Mouse (Mus musculus): Measurements from ENCODE around the gene Colq.
"Not testable (repeated sequence)": the region's sequence is repeated elsewhere in the genome, so short reads cannot be mapped to it uniquely, and the experiment has no call there.

The Colq gene

DNA sequence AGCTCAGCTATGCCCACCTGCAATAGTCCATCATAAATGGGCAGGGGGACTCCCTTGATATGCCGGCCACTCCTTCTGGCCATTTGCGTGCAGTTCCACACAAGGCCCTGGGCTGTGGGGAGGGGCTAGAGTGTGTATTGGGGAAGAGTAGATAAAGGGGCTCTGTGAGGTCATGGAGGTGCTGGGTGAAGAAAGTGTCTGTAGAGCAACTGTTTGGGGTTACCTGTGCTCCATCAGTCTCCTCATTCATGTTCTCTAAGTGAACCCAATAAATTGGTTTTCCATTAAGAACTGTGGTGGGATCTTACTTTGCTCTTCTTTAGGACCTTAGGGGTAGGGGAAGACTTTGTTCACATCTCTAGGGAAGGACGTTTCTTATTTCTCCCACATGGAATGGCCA lies at the start of gene Colq:
Colq (minus strand) TSS at position 101 of the 400 bp plus-strand sequence.
- DNase-seq (ENCODE audit: low read depth): no peak

DNA sequence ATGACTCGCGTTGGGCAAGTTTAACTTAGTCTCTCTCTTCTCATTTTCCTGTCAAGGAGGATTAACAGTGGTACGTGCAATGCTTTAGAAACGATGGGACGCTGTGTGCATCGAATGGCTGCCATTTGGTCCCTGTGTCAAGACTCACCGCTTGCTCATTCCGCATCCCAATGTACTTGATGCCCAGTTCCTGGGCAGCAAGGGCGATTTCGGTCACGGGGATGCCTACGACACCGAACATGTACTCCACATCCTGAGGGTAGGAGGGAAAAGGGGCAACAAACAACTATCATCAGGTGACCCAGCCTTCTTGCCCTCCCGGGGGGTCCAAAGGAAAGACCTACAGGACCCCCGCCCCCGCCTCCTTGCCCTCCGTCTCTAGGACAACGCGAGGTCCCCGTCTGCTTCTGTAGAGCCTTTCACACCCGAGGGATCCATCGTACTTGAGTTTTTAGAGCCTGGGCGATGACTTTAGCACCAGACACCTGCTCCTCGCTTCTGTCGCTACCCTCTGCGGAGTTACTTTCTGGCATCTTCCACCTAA lies 49.3 kb upstream of the Colq start, which contains the start of gene Gm49387:
Gm49387 (minus strand) TSS at position 533 of the 544 bp plus-strand sequence.
- no peak for DNase-seq (ENCODE audit: low read depth)

DNA sequence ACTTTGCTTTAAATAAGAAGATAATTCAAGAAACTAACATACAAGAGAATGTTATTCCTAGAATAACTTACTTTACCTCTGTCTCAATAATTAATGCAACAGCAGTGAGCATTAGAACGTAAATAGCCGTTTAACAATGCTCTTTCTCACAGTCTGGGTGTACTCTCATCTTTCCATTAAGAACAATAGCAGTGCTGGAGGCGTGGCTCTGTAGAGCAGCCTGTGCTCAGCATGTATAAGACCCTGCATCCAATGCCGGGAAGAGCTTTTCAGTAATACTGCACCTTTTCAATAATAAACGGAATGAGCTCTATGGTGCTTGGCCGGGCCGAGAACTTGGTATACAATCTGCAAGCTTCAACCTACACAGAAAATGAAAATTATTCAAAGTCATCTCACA lies 39.5 kb upstream of the Colq start:
- DNase-seq (ENCODE audit: low read depth): no peak

DNA sequence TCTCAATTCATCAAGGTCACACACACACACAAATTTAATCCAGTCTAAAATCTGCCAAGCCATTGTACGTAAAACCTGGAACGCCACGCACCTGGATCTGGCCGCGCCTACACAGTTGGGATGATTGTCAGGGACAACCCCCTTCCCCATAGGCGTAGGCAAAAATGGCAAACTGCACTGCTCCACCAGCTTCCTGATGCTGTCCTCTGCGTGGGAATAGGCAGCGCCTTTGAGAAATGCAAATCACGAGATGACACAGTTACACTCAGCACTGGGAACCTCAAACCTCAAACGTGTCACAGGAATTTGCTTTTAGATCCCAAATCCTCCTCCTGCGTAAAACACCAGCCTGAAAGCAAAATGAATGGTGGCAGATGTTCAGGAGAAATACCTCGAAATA lies 31.6 kb upstream of the Colq start:
- DNase-seq (ENCODE audit: low read depth): no peak

DNA sequence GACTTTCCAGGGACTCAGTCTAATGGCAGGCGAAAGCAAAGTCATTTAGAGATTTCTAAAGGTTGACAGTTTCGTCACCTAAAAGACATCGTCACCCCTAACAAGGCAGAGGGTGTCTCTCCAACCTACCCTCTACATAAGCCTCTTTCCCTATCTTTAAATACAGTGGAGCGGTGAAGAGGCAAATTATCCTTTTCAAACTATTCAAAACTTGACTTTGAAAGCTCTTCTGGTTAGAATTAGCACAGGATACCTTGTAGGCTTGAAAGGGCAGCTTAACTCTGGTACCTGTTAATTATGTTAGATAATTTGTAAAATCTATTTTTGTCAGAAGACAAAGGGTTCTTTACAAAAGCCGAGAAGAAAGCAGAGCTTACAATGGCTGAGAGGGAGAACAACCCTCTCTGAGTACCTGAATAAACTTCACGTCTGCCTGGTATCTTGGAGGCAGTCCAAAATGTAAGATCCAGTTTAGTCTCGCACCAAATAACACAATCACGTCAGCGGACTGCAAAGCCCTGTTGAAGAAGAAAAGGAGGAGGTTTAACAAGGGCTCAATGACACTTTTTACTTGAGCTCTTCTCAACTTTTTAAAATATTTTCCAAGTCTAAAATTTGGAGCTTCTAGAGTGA lies 29.6 kb upstream of the Colq start:
- DNase-seq (ENCODE audit: low read depth): no peak

DNA sequence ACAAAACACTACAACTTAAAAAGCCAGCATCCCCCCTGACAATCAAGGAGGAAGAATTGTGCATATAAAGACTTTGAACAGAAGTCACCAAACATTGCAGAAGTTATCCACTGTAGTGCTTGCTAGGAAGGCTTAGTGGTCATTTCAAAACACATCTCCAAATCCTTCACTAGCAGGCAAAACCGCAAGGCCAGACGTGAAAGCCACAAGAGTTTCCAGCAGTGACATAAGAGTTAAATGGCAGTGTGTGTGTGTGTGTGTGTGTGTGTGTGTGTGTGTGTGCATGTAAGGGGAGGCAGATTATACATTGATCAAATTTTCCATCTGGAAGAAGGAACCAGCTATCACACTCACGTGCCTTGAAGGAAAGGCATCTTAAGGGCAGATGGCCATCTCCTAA lies 26.9 kb upstream of the Colq start:
- DNase-seq (ENCODE audit: low read depth): no peak

DNA sequence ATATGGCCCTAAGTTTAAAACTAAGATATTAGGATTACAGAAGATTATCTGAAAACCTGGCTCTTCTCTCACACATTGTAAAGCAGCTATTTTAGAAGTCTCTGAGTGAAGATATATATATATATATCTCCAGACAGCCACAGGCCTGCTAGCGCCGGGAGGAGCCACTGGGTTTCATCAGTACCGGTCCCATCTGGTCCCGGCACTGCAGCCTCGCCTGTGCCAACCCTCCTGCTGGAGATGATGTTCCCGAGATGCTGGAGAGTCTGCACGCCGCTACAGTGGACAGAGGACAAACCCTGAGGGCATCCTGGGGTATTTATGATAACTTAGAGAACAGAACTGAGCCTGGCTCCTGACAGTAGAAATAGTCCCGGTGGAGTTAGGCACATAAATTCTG lies 26.1 kb upstream of the Colq start:
- no peak for DNase-seq (ENCODE audit: low read depth)

DNA sequence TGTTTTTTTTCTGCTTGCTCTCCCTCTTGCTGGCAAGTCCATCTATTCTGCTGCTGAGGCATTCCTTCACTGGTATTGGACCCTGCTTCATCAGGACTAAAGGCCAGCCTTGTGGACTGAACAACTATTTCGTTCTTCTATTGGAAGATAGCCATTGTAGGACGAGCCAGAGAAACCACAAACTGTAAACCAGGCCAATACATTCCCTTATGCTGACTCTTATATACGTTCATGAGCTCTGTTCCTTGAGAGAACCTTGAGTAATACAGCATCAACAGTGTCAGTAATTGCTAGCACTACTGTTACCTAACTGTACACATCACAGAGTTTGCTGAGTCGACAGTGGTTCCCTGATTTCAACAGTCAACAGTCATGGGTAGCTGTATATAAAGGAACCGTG lies 22.5 kb upstream of the Colq start:
- no peak for DNase-seq (ENCODE audit: low read depth)

DNA sequence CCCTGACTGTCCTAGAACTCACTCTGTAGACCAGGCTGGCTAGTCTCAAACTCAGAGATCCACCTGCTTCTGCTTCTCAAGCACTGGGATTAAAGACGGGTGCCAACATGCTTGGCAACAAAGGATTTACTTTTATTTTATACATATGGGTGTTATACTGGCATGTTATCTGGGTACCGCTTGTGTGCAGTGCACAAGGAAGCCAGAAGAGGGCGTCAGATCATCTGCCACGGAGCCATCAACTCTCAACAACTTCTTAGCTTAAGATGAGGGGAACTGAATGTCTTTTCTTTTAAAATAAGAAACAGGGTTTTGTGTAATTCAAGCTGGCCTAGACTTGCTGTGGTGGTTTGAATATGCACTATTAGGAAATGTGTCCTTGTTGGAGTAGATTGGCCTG lies 20.8 kb upstream of the Colq start:
- peak; percentile 23 for DNase-seq (ENCODE audit: low read depth)

DNA sequence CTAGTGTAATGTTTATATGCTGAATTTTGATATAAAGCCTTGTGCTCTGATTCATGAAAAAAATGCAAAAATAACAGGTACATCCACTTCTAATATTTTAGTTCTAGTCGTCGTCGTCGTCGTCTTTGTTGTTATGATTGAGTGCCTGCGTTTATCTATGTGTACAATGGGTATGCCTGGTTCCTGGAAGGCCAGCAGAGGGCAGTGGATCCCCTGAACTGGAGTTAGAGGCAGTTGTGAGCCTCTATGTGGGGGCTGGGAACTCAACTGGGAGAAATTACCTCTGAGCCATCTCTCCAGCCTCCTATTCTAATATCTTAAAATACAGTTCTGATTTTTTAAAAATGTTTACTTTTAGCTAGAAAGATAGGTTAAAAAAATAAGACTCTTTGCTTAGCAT lies 14.4 kb upstream of the Colq start:
- peak; percentile 31 for DNase-seq (ENCODE audit: low read depth)

DNA sequence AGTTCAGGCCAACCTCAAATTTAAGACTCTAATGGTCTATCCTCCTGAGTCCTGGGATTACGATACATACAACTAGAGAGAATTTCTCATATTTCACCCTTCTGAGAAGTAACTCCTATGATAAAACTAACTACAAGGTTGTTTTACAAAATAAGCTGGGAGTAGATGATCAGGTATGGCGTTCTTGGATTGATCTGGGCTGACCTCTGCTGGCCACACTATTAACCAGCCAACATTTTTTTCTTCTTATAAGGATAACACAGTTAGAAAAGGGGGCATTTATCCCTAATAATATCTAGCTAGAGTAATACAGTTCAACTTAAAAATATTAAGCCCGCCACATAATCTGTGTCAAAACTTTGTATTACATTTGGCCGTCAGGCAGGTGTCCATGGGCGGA lies 13.8 kb upstream of the Colq start:
- peak; percentile 39 for DNase-seq (ENCODE audit: low read depth)

DNA sequence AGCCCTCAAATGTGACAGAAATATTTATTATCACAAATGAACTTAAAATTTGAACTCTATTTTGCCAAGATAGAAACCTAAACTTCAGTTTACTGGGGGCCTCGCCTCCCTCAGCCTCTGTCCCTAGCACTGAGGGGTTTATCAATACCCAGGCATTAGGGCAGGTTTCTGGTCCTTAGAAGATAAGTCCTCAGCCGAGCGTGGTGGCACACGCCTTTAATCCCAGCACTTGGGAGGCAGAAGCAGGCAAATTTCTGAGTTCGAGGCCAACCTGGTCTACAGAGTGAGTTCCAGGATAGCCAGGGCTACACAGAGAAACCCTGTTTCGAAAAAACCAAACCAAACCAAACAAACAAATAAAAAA lies 11.5 kb upstream of the Colq start:
- not testable (repeated sequence) for DNase-seq (ENCODE audit: low read depth)

DNA sequence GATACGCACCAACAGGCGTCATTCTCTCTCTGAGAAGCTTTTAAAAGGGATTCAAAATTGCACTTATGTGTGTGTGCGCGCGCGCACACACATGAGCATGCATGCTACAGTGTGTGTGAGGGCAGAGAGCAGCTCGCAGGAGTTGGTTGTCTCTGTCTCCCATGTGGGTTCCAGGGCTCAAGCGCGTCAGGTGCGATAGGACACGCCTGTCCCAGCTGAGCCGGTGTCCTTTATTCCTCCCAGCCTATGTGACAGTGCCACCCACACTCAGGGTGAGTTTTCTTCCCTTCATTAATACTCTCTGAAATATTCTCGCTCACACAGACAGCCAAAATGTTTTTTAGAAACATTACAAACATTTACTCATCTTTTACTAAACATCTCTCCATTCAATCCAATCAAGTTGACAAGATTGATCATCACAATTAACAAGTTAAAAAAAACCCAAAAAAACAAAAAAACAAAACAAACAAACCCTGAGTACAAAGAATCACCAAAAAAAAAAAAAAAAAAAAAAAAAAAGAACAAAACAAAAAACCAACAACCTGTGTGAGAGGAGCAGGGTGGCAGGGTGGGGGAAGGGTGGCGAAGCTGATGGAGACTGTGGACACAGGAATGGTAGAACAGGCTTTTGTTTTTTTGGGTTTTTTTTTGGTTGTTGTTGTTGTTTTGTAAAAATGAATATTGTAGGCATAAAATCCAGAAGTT lies 10.9 kb upstream of the Colq start:
- DNase-seq (ENCODE audit: low read depth): no peak

DNA sequence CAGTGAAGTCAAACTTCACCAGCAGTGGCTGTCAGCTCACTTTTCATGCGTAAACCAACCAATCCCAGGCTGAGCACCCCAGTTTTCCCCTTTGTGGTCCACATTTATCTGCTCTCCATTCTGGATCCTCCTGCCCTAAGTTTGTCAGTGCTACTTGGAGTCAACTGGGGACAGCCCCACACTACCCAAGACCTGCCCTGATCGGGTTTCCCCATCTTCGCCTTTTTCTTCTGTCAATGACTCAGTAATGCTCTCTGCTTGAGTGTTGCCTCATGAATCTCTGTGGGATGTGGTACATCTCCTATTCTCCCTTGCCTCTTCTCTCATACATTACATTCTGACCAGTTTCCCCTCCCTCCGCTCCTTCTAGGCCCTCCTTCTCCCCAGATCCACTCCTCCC lies 6.3 kb upstream of the Colq start:
- DNase-seq (ENCODE audit: low read depth): peak; percentile 17

DNA sequence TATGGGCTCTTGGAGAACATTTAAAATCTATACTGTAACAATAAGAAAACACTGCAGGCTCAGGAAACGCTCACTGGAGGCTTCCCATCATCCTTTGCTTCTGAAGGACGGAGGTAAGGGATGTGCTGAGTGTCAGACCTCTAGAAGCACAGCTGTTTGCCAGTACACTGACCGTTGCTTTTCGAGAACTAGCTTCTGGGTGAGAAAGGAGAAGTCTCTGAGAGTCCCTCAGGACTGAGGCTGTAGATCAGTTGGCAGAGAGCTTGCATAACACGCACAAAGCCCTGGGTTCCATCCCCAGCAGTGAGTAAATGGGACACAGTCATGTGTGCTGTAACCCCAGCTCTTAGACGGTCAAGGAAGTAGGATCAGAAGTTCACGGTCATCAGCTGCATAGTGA lies 5.3 kb upstream of the Colq start:
- DNase-seq (ENCODE audit: low read depth): no peak

DNA sequence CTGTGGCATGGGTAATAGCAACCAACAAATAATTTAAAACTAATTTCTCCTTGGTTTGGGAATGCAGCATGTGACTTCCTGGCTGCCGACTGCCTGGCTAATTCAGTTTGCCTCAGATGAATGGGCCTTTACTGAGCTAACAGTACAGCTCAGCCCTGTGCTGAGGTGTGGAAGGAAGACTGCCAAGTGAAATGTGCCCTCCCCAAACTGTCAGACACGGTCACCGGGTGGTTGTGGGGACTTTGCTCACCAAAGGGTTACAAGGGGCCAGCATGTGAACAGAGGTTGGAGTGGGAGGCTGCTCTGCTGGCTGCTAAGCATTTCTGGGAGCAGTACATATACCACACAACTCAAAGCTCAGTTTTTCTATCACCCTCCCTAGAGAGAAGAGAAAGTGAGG lies 3.5 kb upstream of the Colq start:
- no peak for DNase-seq (ENCODE audit: low read depth)

DNA sequence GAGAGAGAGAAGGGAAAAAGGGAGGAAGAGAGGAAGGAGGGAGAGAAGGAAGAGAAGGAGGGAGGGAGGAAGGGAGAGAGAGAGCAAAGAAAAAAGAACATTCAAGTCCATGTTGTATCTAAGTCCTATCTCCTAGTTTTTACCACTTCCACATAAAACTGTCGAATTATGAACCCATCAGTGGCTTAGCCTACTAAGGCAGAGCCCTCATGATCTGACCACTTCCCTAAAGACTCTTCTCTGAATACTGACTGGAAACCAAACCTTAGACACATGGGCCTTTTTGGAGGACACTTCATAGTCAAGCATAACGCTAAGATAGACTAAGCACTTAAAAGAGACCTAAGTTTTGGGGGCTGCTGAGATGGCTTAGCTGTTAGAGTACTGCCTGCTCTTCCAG lies 1.9 kb upstream of the Colq start:
- DNase-seq (ENCODE audit: low read depth): no peak

DNA sequence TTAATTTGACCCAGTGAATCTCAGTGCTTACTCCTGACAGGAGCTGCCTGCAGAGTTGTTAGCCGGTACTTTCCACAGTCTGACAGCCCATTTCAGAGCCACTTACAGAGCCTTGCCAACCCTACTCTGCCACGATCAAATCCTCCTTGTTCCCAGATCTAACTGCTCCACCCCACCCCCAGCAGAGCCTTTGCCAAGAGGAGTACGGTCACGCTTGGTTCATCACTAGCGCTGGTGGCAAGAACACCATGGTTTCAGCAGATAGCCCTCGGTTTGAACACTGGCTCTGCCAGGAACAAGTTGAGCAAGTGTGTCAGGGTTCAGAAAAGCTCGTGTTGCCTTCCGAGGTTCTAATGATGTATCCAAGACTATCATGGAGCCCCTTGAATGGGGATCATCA lies 4.7 kb downstream of the Colq start:
- no peak for DNase-seq (ENCODE audit: low read depth)

DNA sequence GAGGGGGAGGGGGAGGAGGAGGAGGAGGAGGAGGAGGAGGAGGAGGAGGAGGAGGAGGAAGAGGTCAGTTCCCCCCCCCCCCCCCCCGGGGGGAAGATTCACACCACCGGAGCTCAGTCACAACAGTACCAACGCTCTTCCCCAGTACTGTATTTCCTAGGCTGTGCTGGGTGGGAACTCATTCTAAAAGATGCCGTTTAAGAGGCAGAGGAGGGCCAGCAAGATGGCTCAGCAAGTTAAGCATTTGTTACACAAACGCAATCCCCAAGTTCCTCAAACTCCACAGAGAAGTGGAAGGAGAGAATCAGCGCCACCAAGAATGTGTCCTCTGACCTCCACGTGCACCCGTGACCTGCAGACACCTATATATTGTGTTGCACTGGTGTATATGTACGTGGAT lies 8.1 kb downstream of the Colq start:
- no peak for DNase-seq (ENCODE audit: low read depth)

DNA sequence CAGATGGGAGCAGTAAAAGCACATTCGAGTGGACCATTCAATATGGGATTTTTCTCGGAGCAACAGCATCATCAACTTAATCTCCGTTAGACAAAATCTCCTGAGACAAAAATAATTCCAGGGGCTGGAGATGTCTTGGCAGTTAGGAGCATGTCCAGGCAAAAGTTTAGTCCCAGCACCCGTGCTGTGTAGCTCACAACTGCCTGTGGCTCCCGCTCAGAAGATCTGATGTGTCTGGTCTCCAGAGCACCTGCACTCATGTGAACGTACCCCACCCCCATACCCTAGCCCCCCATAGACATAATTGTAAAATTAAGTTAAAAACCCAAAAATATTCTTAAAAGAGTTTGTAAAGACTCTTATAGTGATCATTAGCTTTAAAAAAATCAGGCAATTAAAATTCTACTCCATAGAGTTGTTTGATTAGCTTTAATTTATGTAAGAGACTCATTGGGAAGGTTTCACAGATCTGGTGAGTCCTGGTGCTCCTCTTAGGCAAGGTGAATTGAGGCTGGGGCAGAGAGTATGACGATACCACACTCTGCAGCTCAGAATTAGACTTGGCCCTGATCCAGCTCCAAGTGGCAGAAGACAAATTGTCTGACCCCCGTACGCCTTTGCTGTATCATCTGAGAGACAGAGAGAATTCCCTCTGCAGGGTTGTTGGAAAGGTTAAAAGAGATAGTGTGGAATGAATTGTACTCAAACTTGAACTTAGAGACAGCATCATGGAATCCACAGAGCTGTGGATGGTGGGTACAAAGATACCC lies 13.0 kb downstream of the Colq start:
- no peak for DNase-seq (ENCODE audit: low read depth)

DNA sequence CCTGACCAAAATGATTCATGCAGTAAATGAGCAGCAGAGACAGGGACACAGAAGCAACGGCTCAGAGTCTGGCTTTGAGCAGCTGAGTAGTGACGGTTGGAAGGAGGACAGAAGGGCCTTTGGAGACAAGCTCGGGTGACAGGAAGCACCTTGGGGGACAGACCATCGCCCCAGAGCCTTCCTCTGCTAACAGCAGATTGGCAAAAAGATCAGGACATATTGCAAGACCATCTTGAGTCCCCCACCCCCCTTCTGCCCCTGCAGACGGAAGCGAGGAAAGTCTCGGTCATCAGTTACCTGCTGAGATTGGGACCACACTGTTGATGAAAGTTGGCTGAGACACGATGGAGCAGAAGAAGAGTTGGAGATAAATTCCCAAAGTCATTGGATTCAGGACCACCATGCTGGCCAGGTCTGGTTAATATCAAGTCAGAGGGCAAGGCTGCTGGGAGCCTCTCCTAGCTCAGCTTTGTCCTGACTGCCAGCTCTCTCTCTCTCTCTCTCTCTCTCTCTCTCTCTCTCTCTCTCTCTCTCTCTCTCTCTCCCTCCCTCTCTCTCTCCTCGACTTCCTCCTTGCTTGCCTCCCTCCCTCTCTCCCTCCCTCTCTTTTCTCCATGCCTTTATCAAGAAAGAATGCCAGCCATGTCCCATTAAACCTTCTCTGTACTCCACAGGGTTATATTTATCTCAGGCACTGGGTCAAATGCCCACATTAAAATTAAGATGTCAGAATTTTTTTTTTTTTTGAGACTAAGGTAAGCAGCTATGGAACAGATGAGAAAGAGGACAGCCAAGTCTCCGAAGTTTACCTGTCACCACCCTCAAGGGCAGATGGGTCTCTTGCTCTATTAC lies 14.1 kb downstream of the Colq start:
- DNase-seq (ENCODE audit: low read depth): no peak

DNA sequence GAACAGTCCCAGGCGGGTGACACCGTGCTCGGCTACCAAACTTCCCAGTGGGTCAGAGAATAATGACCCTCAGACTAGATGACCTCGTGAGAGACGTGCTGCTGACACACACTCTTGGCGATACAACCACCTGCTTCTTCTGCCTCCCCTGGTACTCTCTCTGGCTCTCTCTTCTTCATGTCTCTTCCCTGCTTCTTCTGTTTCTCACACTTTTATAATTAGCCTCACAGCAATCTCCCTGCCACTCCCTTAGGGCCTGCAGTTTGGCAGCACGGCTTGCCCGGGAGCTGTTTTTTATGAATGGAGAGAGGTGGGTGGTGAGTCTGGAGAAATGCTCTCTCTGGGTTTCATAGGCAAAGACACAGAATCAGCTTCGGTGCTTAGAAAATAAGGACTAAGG lies 15.3 kb downstream of the Colq start:
- DNase-seq (ENCODE audit: low read depth): no peak
